Mouse (Mus musculus) lung, postnatal 14 days (tissue): ENCODE results near the gene Zfpl1.

ENCODE experiments used
- DNase-seq: peaks from one replicate; pipeline ENCODE4 v3.0.0; 2021

The Zfpl1 gene

DNA sequence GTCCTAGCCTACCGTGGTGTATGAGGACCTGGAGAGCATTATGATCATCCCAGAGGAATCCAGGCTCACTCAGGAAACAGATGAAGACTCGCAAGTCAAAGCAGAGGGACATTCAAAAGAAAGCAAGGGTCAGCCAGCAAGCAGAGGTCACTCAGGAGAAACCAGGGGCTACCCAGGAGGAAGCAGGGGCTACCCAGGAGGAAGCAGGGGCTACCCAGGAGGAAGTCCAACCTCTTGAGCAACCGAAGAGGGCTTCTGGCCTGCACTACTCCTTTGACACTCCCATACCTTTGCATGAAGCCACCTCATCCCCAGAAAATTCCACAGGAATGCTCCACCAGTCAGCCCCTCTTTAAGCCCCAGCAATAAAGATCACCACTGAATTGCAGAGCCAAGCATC is 13.1 kb upstream of the Zfpl1 start:
- DNase-seq, result no peak

DNA sequence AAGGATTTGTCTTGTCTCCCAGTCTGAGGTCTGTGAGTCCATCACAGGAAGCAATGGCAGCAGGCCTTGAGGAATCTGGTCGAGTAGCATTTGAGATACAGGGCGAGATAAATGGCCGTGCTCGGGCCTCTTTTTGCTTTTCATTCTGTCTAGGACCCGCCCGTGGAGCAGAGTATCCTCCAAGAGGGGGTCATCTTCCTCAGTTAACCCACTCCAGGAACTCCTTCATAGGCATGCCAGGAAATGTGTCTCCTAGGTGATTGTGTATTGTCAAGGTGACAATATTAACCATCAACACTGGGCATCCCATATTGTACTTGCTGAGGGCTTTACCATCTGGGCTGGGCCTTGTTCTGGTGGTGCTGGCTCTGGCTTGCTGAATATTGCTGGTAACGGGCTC is 9.4 kb upstream of the Zfpl1 start, which contains the start of gene AC131692.1:
AC131692.1 (plus strand) TSS at position 301 of the 400 bp plus-strand sequence.
- DNase-seq, result no peak

DNA sequence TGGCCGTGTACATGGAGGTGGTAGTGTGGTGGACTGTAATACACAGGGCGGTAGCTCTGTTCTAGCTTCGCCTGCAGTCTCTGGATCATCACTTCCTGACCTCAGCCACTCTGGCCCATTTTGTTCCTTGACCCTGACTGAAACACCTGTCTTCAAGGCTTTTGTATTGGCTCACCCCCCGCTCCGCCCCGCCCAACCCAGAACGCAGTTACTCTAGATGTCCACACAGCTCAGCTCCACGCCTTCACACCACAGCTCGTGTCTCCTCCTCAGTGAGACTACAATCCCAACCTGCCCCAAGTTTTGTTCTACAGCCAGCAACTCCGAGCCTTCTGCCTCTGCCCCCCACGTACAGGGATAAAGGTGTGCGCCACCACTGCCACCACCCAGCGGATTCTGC is 4.1 kb upstream of the Zfpl1 start:
- DNase-seq, result no peak

DNA sequence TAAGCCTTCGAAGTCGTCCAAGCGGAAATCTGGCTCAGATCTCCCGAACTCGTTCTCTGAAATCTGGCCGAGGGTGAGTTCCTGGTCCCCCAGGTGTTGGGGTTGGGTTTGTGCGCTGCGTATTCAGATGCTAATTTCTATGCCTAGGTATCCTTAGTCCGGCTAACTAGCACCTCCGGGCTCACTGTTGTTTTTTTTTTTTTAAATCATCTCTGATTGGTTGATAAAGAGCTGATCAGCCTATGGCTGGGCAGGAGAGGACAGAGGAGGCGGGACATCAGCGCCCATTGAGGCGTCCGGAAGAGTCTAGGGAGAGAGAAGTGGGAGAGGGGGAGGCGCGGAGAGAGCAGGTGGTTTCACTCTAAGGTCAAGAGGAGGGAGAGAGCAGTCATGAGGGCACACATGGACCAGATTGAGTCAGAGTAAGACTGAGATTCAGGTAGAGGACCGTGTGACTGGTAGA is 692 bp upstream of the Zfpl1 start:
- peak; percentile 48 for DNase-seq

DNA sequence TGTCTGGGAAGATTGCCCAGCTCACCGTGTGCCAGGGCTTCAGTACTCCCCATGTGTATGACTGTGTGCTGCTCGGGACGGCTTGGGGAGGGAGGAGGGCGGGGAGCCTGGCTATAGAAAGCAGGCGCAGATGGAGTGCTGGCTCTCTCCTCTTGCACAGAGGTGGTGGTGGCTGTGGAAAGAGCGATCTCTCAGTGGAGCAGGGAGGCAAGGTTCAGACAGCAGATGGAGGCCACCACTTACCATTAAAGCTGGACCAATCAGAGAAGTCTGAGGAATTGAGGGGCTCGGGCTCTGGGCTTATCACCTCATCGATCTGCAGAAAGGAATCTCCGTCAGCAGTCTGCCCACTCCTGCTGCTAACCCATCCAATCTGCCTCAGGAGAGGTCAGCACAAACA is 2.6 kb downstream of the Zfpl1 start, which contains the start of gene Gm28374:
Gm28374 (minus strand) TSS at position 101 of the 400 bp plus-strand sequence.
- no peak for DNase-seq

DNA sequence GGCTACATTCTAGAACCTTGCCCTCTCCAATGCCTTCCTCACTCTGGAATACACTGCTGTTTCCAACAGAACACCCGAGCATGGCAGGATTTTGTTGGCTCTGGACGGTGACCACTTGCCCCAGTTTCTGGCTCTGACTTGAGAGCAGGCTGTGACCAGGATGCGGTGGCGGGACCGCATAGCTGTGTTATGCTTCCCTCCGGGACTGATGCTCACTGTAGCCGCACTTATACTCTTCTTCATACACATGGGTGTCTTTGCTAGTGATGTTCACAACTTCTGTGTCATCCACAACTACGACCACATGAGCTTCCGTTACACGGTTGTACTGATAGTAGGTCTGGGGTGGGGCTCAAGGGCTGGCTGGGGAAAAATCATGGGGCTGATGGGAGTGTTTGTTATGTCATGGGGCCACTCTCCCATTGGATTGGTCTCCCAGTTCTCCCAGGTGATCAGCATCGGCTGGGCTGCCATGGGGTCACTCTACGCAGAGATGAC is 4.7 kb downstream of the Zfpl1 start, which contains the start of gene Tmem262:
Tmem262 (plus strand) TSS at position 51 of the 498 bp plus-strand sequence.
- no peak for DNase-seq

DNA sequence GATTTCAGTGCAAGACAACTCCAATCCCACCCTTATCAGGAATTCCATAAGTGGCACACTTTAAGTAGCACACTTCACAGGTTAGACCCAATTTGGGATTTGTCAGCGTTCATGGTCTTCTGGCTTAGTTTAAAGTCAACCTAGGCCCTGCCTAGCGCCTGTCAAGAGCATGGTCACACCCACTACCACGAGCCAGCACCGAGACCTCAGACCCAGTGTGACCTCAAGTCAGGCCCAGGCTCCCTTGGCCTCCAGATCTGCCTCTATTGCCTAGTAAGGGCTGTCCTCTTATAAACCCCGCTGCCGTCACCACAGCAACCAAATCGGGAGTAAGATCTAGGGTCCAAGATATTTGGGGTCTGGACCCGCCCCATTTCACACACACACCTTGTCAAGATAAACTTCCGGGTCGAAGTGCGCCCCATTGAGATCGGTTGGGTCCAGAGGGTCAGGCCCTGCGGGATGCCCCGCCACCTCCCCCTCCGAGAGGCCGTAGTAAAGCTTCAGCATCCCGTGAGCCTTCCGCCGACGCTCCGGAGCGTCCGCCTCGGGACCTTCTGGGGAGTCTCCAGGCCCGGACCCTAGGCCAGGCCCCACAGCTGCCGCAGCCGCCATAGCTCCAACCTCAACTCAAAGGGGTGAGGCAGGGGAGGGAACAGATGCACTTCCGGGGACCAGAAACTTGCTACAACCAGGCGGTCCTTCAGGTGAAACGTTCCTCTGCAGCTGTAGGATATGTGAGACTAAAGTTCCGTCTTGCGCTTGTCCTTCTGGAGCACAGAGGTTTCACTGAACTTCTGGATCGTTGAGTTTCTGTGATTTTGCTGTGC is 8.0 kb downstream of the Zfpl1 start, which contains the start of gene Vps51:
Vps51 (minus strand) TSS at position 668 of the 830 bp plus-strand sequence.
- DNase-seq, result peak; percentile 87

DNA sequence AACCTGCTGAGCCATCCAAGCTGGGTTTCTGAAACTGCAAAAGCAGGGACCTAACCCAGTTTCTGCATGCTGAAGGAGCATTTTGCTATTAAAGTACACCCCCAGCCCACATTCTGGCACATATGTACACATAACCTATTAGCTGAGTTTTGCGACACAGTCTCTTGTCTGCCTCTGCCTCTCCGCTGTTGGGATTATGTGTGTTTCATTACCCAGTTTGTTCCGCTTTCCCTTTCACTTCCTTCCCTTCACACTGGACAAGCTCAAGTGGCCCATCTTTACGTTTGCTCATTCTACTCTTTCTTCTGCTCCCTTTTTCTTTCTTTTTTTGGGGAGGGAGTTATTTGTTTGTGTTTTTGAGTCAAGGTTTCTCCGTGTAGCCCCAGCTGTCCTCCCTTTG is 10.9 kb downstream of the Zfpl1 start:
- DNase-seq, result no peak

DNA sequence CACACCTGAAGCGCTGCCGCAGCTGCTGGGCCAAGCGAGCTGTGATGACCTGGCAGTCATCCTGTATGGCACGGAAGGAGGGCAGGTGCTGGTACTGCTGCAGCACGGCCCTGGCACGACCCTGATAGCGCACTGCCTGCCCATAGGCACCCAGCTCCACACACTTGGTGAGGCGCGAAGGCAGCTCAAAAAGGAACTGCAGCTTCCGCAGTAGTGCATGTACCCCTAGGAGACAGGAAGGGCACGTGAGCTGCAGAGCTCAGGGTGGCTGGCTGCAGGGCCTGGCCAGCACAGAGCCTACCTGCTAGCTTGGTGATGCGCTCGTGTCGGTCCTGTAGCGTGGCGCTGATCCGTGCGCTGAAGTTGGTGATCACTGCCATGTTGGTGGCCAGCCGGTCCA is 13.5 kb downstream of the Zfpl1 start:
- DNase-seq, result no peak

DNA sequence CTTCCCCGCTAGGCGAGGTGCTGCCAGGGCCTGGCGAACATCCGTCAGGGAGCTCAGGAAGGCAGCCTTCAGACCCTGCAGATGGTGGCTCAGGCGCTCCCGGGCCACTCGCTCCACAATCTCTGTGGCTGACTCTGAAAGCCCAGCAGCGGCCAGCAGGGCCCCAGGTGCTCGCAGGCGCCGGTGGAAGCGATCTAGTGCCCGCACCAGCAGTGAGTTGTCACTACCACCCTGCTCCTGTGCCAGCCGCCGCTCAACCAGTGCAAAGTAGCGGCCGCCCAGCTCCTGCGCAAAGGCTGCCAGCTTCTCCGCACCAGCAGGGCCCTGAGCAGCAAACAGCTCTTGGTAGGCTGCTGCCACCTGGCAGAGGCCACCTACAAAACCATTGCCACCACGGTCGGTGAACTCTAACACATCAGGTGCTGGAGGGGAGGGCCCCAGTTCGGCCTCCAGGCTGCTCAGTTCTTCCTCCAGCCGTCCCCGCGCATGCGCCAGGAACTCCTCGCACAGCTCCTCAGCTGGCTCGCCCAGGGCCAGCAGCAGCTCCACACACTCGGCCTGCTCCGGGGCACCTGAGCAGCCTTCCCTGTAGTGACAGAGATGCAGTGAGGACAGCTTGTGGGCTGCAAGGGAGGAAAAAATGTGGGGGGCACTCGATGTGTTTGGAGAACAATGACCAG is 14.0 kb downstream of the Zfpl1 start:
- no peak for DNase-seq

DNA sequence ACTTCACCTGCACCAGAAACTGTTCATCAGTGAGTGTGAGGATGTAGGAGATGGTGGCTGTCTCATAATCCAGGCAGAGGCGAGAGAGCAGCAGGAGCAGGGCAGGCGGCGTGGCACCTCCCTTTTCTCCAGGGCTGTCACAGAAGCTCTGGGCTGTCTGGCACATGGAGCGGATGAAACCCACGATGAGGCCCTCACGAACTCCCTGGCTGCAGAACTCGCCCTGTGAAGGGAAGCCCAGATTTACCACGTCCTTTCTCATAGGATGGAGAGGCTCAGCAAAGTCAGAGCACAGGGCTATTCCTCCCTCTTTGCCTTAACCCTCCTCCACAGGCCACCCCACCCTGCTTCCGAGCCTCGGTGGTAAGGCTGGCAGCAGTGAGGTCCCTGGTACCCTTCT is 14.9 kb downstream of the Zfpl1 start:
- no peak for DNase-seq

DNA sequence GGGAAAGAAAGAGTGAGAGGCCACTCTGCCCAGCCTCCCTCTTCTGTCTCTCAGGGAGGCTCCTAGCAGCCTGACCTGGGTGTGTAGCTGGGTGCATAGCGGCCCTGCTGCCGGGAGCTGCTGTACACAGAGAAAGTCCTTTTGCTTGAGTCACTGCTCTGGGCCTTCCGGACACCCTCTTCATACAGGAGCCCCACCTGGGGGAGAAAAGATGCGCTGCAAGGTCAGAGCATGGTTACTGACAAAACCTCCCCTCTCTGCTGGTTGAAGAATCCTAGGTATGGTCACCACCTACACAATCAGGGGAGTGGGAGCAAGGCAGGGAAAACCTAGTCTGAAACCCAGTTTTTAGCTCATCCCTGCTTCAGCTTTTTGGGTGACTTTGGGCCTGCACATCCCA is 15.8 kb downstream of the Zfpl1 start:
- no peak for DNase-seq

DNA sequence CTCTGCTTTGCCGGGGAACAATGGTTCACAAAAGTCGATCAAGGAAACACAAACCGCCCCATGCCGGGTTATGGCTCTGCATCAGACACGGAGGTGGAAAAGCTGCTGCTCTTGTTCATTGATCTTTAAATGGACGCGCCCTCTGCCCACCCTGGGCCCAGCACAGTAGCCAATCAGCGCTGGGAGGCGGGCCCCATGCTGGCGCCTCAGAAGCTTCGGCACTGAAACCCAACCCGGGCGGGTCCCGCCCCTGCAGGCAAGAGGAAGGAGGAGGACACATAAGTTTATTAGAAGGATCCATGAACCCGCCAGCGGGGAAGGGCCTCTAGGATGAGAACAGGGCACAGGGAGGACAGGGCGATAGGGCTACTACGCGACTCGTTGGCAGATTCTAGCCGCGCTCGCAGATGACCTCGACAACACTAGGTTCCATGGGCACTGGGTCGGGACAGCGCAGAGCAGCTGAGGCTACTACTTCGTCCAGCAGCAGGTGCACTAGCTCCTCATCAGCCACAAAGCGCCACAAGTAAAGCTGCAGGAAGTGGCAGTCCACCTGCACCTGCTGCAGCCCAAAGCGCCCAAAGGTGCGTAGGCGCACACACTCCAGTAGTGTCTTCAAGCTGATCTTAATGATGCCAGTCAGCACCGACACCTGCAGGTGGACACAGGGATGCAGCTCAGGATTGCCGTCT is 16.9 kb downstream of the Zfpl1 start, which contains the start of gene Tm7sf2:
Tm7sf2 (minus strand) TSS at position 650 of the 692 bp plus-strand sequence.
- peak; percentile 90 for DNase-seq

DNA sequence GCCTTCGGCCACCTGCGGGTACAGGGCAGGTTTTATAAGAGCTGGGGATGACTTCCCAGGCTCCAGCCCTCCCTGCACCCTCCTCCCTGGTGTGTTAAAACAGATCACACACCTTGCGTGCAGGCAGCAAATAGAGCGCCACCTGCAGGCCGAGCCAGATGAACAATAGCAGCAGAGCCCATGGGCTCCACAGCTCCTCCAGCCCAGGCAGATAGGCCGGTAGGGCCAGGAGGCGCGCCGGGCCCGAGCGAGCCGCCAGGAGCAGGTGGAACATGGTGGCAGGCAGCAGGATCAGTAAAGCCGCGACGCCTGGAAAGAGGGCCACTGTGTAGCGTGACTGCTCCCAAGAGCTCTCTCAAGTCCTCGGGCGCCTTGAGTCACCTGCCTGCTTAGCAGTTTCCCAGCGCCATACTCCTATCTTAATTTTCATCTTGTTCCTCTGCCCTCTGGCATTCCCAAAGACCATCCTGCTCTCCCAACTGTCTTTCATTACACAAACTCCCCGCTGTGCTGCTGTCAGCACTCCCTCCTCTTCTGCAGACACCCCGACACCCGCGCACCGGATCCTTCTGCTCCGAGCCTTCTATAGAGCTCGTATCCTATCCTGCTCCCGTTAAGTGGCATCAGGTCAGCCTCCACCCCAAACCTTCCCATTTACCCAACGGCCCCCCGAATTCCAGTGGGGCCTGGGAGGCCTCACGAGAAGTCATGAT is 17.6 kb downstream of the Zfpl1 start:
- peak; percentile 84 for DNase-seq

DNA sequence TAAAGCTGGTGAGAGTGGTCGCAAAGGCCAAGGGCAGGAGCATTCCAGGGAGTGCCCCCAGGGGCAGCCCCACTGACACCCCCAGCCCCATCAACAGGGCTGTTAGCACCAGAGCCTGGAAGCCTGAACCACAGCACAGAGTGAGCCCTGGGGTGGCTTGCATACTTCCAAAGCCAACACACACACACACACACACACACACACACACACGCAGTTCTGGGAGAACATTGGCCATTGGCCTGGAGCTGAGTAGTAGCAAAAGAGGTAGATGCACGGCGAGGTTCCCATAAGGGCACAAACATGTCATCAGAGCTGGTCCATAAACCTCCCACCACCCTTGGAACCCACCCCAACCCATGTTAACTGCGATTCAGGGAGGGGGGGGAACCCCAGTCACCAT is 18.2 kb downstream of the Zfpl1 start:
- no peak for DNase-seq

DNA sequence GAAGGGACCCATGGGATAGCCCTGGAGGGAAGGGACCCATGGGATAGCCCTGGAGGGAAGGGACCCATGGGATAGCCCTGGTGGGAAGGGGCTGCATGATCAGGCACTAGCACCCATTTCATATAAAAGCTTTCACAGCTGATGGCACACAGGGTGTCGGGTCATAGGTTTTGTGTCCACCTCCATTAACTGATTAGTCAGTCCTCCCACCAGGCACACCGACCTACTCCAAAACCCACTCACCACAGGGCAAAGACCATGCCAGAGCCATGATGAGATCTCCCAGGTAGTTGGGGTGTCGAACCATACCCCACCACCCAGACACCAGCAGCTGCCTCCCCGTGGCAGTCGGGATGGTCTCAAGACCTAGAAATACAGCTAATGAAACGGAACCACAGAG is 21.7 kb downstream of the Zfpl1 start:
- no peak for DNase-seq

DNA sequence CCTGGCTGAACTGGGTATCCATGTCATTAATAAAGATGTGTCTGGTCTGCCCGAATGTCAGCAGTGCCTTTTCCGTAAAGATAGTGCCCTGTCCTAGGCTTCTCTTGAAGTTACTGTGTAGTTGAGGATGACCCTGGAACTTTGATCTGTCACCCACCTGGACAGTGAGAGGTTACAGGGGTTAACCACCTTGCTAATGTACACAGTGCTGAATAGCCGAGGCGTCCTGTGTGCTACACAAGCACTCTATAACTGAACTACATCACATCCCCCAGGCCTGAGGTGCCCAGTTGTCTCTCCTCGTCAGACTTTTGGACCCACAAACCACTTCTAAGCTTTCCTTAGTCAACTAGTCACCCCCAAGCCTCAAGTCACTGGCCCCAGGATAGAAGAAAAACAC is 22.3 kb downstream of the Zfpl1 start:
- no peak for DNase-seq

DNA sequence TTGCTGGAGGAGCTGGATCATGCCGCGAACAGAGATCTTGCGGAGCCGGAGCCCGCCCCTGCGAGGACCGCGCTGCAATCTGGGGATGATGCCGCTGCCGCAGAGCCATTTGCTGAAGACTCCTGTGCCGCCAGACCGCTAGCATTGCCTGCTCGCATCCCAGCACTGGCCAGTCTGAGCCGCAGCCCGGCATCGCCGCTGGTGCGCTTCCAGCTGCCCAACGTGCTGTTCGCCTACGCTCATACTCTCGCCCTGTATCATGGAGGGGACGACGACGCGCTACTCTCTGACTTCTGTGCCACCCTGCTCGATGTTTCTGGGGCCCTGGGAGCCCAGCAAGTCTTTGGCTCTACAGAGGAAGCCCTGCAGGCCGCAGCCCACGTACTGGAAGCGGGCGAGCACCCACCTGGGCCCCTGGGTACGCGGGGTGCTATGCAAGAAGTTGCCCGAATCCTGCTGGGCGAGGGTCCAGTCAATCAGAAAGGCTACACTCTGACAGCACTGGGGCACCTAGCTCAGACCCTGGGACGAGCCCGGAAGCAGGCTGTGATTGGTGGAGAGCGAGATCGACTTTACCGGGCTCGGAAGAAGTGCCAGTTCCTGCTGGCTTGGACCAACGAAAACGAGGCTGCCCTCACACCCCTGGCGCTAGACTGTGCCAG is 23.0 kb downstream of the Zfpl1 start:
- DNase-seq, result peak; percentile 33

DNA sequence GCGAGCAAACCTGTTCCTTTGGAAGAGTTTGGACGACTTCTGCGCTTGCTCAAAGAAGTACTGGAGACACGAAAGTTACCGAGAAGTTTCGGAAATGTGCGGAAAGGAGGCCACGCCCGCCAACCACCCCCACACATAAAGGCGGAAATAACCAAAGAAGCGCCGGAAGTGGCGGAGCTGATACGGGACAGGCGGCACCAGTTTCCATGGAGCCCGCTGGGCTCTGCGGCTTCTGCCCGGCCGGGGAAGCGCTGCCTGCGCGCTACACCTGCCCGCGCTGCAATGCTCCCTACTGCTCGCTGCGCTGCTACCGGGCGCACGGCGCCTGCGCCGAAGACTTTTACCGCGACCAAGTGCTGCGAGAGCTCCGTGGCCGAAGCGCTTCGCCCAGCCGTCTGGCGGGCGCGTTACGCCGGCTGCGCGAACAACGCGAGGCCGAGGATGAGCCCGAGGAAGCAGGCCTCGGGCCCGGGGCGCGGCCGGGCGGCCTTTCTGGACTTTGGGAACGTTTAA is 23.7 kb downstream of the Zfpl1 start, which contains the start of gene Znhit2:
Znhit2 (plus strand) TSS at position 172 of the 513 bp plus-strand sequence.
- DNase-seq, result peak; percentile 95

DNA sequence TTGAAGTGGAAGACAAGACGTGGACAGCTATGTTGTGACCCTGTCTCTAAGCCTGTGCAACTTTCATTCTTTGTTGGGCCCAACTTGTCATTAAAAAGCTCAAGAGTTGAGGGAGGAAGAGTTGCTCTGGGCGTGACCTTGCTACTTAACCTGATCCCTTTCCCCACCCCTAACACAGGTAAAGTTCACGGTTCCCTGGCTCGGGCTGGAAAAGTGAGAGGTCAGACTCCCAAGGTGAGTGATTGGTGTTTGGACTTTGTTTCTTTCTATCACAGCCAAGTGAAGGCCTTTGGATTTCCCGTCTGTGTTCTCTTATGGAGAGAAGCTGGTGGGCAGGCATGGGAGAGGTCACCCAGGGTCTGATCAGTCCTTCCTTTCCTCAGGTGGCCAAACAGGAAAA is 25.8 kb downstream of the Zfpl1 start:
- no peak for DNase-seq

DNA sequence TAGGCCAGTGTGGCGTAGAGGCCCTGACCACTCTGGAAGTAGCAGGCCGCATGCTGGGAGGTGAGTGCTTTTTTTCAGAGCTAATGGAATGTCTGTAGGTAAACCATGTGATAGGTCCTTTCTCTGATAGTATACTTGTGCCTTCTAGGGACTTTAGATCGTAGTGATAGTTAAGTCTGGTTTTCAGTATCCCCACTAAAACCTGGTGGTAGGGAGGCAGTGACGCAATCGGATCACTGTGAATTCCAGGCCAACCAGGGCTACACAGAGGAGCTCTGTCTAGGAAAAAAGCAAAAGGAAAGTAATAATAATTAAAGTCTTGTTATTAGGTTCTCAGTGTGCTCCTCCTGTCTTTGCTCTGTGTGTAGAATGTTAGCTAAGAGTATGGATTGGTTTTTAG is 26.2 kb downstream of the Zfpl1 start:
- no peak for DNase-seq
